Comparison of ENCODE assay signal across 10 mouse cellular contexts in genomic region chr4:129620419-129621282, GRCm38 (mm10). TPM values are rescaled to one million over a fixed set of nuclear protein-coding genes. Genes with fewer than 3 reads are reported as not detected.
A peak's percentile ranks its signal among the peaks of the same experiment; 100 is the strongest.
DNase-seq lines count a peak whose midpoint lies in the region; ATAC-seq and TF ChIP-seq lines count a peak whose summit lies in the region.
"Had no signal": no experiment of that assay in that cellular context is flagged by ENCODE, and none has a peak within 500 bp of the region (broad histone marks: within the 10 kb centered on the region; RNA-seq: fewer than 3 reads in every experiment).

No protein-coding gene starts in this region.

- H3K27me3 ChIP-seq in kidney, adult 2 months (replicated peaks; ENCODE audit: control insufficient read depth, insufficient read depth, low read length), result no peaks in the 10 kb centered on the region
- H3K27me3 ChIP-seq in midbrain, embryonic 14.5 days (ENCODE audit: control insufficient read depth, insufficient read depth, low read length), result no peaks in the 10 kb centered on the region
- H3K27me3 ChIP-seq in midbrain, embryonic 11.5 days (ENCODE audit: control insufficient read depth, insufficient read depth, low read length), result no peaks in the 10 kb centered on the region
- no peaks in the 10 kb centered on the region for H3K27me3 ChIP-seq in small intestine, adult 2 months (ENCODE audit: control insufficient read depth, insufficient read depth, low read length)
- H3K27me3 ChIP-seq: embryonic facial prominence, embryonic 12.5 days had no signal

- peak; percentile 33 to 49 for DNase-seq in cerebellum, postnatal 25 days
- DNase-seq in cerebellum, postnatal 4 days (ENCODE audit: low spot score in 2 of 2), result no peak
- no peak for DNase-seq in kidney, adult 2 months
- DNase-seq in kidney, adult 8-10 months, result no peak
- DNase-seq in midbrain, embryonic 14.5 days, result no peak
- no peak for DNase-seq in midbrain, embryonic 11.5 days (ENCODE audit: low spot score, missing footprints)
- DNase-seq: thymus, postnatal 36 days had no signal

- H3K4me2 ChIP-seq in midbrain, embryonic 14.5 days (ENCODE audit: low read length), result 0 out of 2 replicates have a peak overlapping the region, but pooled peaks have one; percentile 2
- H3K4me2 ChIP-seq in midbrain, embryonic 11.5 days, result no peak overlapping the region
- H3K4me2 ChIP-seq: embryonic facial prominence, embryonic 12.5 days had no signal

- H3K9me3 ChIP-seq in midbrain, embryonic 14.5 days (ENCODE audit: control insufficient read depth, low read length), result no peaks in the 10 kb centered on the region
- H3K9me3 ChIP-seq in midbrain, embryonic 11.5 days (ENCODE audit: control insufficient read depth, low read length), result no peaks in the 10 kb centered on the region
- H3K9me3 ChIP-seq: embryonic facial prominence, embryonic 12.5 days had no signal

- 66% methylated on average over 11 of the region's 11 CpGs for WGBS in kidney, adult 2 months
- WGBS in midbrain, embryonic 14.5 days, result 91% methylated on average over 11 of the region's 11 CpGs
- WGBS in midbrain, embryonic 11.5 days, result 91% methylated on average over 11 of the region's 11 CpGs
- WGBS in small intestine, adult 2 months, result 90% methylated on average over 11 of the region's 11 CpGs

- no peak for TF ChIP-seq POLR2A in kidney, adult 2 months (IDR thresholded peaks at IDR 0.05; ENCODE audit: low read depth, low read length)
- no peak for TF ChIP-seq POLR2A in small intestine, adult 2 months (IDR thresholded peaks at IDR 0.05; ENCODE audit: low read depth, low read length)

- H3K36me3 ChIP-seq in kidney, adult 2 months (ENCODE audit: control insufficient read depth, insufficient read depth, low read length), result no peaks in the 10 kb centered on the region
- H3K36me3 ChIP-seq in midbrain, embryonic 14.5 days (ENCODE audit: control insufficient read depth, insufficient read depth, low read length), result peaks cover 15% of the 10 kb centered on the region
- no peaks in the 10 kb centered on the region for H3K36me3 ChIP-seq in midbrain, embryonic 11.5 days (ENCODE audit: control insufficient read depth, insufficient read depth, low read length)
- no peaks in the 10 kb centered on the region for H3K36me3 ChIP-seq in small intestine, adult 2 months (ENCODE audit: control insufficient read depth, insufficient read depth, low read length)

- H3K4me1 ChIP-seq in kidney, adult 2 months (ENCODE audit: control insufficient read depth, insufficient read depth, low read length), result peaks cover 19% of the 10 kb centered on the region
- H3K4me1 ChIP-seq in midbrain, embryonic 14.5 days (ENCODE audit: control insufficient read depth, insufficient read depth, low read length), result peaks cover 37% of the 10 kb centered on the region
- H3K4me1 ChIP-seq in midbrain, embryonic 11.5 days (ENCODE audit: control insufficient read depth, insufficient read depth, low read length), result peaks cover 31% of the 10 kb centered on the region
- H3K4me1 ChIP-seq in small intestine, adult 2 months (ENCODE audit: control insufficient read depth, insufficient read depth, insufficient read length, low read length), result peaks cover 14% of the 10 kb centered on the region

- ATAC-seq in midbrain, embryonic 14.5 days (ENCODE audit: low FRiP score, low TSS enrichment), result no peak
- ATAC-seq in midbrain, embryonic 11.5 days (ENCODE audit: low FRiP score), result no peak
- ATAC-seq in megakaryocyte-erythroid progenitor cell, adult 5-6 weeks (replicated peaks; ENCODE audit: low FRiP score, low TSS enrichment, poor library complexity, severe bottlenecking), result no peak

- peak overlapping the region; percentile 95 for H3K27ac ChIP-seq in kidney, adult 2 months (ENCODE audit: insufficient read depth, low read depth, low read length)
- H3K27ac ChIP-seq in midbrain, embryonic 14.5 days (replicated peaks; ENCODE audit: low read depth, low read length), result no peak overlapping the region; the same call in 1 of the 2 replicates
- H3K27ac ChIP-seq in midbrain, embryonic 11.5 days (ENCODE audit: low read depth, low read length), result no peak overlapping the region
- H3K27ac ChIP-seq in small intestine, adult 2 months (ENCODE audit: insufficient read depth, low read depth, low read length), result peak overlapping the region; percentile 19
- H3K27ac ChIP-seq: embryonic facial prominence, embryonic 12.5 days had no signal

- TF ChIP-seq CTCF in kidney, adult 2 months (conservative IDR thresholded peaks at IDR 0.05; ENCODE audit: insufficient read depth, insufficient read length, low read depth, low read length), result no peak
- no peak for TF ChIP-seq CTCF in small intestine, adult 2 months (IDR thresholded peaks at IDR 0.05; ENCODE audit: extremely low read depth, insufficient read length, insufficient replicate concordance, low read depth, low read length)

- H3K4me3 ChIP-seq in kidney, adult 2 months (ENCODE audit: insufficient read depth, low read depth, low read length), result peak overlapping the region; percentile 57
- H3K4me3 ChIP-seq in midbrain, embryonic 14.5 days (replicated peaks; ENCODE audit: low read depth, low read length), result no peak overlapping the region
- H3K4me3 ChIP-seq in midbrain, embryonic 11.5 days (ENCODE audit: low read depth, low read length), result no peak overlapping the region
- peak overlapping the region; percentile 25 for H3K4me3 ChIP-seq in small intestine, adult 2 months (ENCODE audit: low read depth, low read length)
- H3K4me3 ChIP-seq: embryonic facial prominence, embryonic 12.5 days had no signal

- peak overlapping the region; percentile 9; the same call in 1 of the 2 replicates for H3K9ac ChIP-seq in midbrain, embryonic 14.5 days (replicated peaks; ENCODE audit: low read length)
- H3K9ac ChIP-seq in midbrain, embryonic 11.5 days (ENCODE audit: low read length), result no peak overlapping the region
- H3K9ac ChIP-seq: embryonic facial prominence, embryonic 12.5 days had no signal

RNA-seq across cellular contexts. Expression of gene Iqcc, which starts 1.8 kb away (rescaled TPM):
- polyA plus RNA-seq in kidney, adult 2 months (2012; rRNA removed), result 66.5 and 67.4 TPM in 2 replicates
- 25.0 and 28.0 TPM in 2 replicates for polyA plus RNA-seq in midbrain, embryonic 14.5 days (2014; fragmentation: Nextera tagmentation; extraction: Ambion mirVana)
- 21.3 and 23.9 TPM in 2 replicates for polyA plus RNA-seq in midbrain, embryonic 11.5 days (2014; fragmentation: Nextera tagmentation; extraction: Ambion mirVana)
- polyA plus RNA-seq in small intestine, adult 2 months (2012; rRNA removed), result 11.9 and 17.0 TPM in 2 replicates
- 26.8 and 31.8 TPM in 2 replicates for total RNA-seq in megakaryocyte-erythroid progenitor cell, adult 5-6 weeks (2014; fragmentation: Nextera tagmentation)
- 14.6 and 18.7 TPM in 2 replicates for total RNA-seq in megakaryocyte-erythroid progenitor cell, adult 5-6 weeks (2017)

RNA-seq across cellular contexts. Expression of gene Ccdc28b, which starts 3.1 kb away (rescaled TPM):
- polyA plus RNA-seq in kidney, adult 2 months (2012; rRNA removed), result 16.2 and 20.8 TPM in 2 replicates
- polyA plus RNA-seq in midbrain, embryonic 14.5 days (2014; fragmentation: Nextera tagmentation; extraction: Ambion mirVana), result 127 and 147 TPM in 2 replicates
- 70.0 and 73.9 TPM in 2 replicates for polyA plus RNA-seq in midbrain, embryonic 11.5 days (2014; fragmentation: Nextera tagmentation; extraction: Ambion mirVana)
- polyA plus RNA-seq in small intestine, adult 2 months (2012; rRNA removed), result 5.2 and 7.2 TPM in 2 replicates
- 31.0 and 63.2 TPM in 2 replicates for total RNA-seq in megakaryocyte-erythroid progenitor cell, adult 5-6 weeks (2014; fragmentation: Nextera tagmentation)
- total RNA-seq in megakaryocyte-erythroid progenitor cell, adult 5-6 weeks (2017), result 26.9 and 54.5 TPM in 2 replicates

RNA-seq across cellular contexts. Expression of gene Dcdc2b, which starts 6.6 kb away (rescaled TPM):
- 2.2 and 3.7 TPM in 2 replicates for polyA plus RNA-seq in kidney, adult 2 months (2012; rRNA removed)
- 2.9 and 4.4 TPM in 2 replicates for polyA plus RNA-seq in midbrain, embryonic 14.5 days (2014; fragmentation: Nextera tagmentation; extraction: Ambion mirVana)
- 1.7 and 3.0 TPM in 2 replicates for polyA plus RNA-seq in midbrain, embryonic 11.5 days (2014; fragmentation: Nextera tagmentation; extraction: Ambion mirVana)
- 0.15 and 1.6 TPM in 2 replicates for polyA plus RNA-seq in small intestine, adult 2 months (2012; rRNA removed)
- total RNA-seq in megakaryocyte-erythroid progenitor cell, adult 5-6 weeks (2014; fragmentation: Nextera tagmentation), result not detected in 2 replicates
- total RNA-seq in megakaryocyte-erythroid progenitor cell, adult 5-6 weeks (2017), result 11.0 TPM in 1 of 2 replicates, not detected in the other

RNA-seq across cellular contexts. Expression of gene Tmem234, which starts 20.2 kb away (rescaled TPM):
- polyA plus RNA-seq in kidney, adult 2 months (2012; rRNA removed), result 160 and 162 TPM in 2 replicates
- polyA plus RNA-seq in midbrain, embryonic 14.5 days (2014; fragmentation: Nextera tagmentation; extraction: Ambion mirVana), result 181 and 186 TPM in 2 replicates
- polyA plus RNA-seq in midbrain, embryonic 11.5 days (2014; fragmentation: Nextera tagmentation; extraction: Ambion mirVana), result 178 and 188 TPM in 2 replicates
- polyA plus RNA-seq in small intestine, adult 2 months (2012; rRNA removed), result 77.1 and 132 TPM in 2 replicates
- 116 and 126 TPM in 2 replicates for total RNA-seq in megakaryocyte-erythroid progenitor cell, adult 5-6 weeks (2014; fragmentation: Nextera tagmentation)
- total RNA-seq in megakaryocyte-erythroid progenitor cell, adult 5-6 weeks (2017), result 89.9 and 120 TPM in 2 replicates

RNA-seq across cellular contexts. Expression of gene Eif3i, which starts 20.2 kb away (rescaled TPM):
- 311 TPM in 2 replicates for polyA plus RNA-seq in kidney, adult 2 months (2012; rRNA removed)
- polyA plus RNA-seq in midbrain, embryonic 14.5 days (2014; fragmentation: Nextera tagmentation; extraction: Ambion mirVana), result 232 and 238 TPM in 2 replicates
- polyA plus RNA-seq in midbrain, embryonic 11.5 days (2014; fragmentation: Nextera tagmentation; extraction: Ambion mirVana), result 251 and 259 TPM in 2 replicates
- 171 and 202 TPM in 2 replicates for polyA plus RNA-seq in small intestine, adult 2 months (2012; rRNA removed)
- 425 and 431 TPM in 2 replicates for total RNA-seq in megakaryocyte-erythroid progenitor cell, adult 5-6 weeks (2014; fragmentation: Nextera tagmentation)
- total RNA-seq in megakaryocyte-erythroid progenitor cell, adult 5-6 weeks (2017), result 323 and 412 TPM in 2 replicates

Comparison
In these comparisons a context has a peak if more than half of its experiments do, and no peak if none do; other contexts are left out.
1. DNase-seq: peak in cerebellum, postnatal 25 days (2 of 2); none in cerebellum, postnatal 4 days (0 of 2), kidney, adult 2 months (single experiment), kidney, adult 8-10 months (0 of 2), midbrain, embryonic 14.5 days (single experiment) and midbrain, embryonic 11.5 days (single experiment).
2. H3K27ac ChIP-seq: peak in kidney, adult 2 months (single experiment) and small intestine, adult 2 months (single experiment); none in midbrain, embryonic 14.5 days (single experiment) and midbrain, embryonic 11.5 days (single experiment).
3. H3K4me3 ChIP-seq: peak in kidney, adult 2 months (single experiment) and small intestine, adult 2 months (single experiment); none in midbrain, embryonic 14.5 days (single experiment) and midbrain, embryonic 11.5 days (single experiment).